Mouse (Mus musculus) heart, embryonic 14.5 days (tissue): Measurements from ENCODE around the gene Utp3. TPM values are rescaled to one million over a fixed set of nuclear protein-coding genes. Genes with fewer than 3 reads are reported as not detected.
"Not testable (repeated sequence)": the region's sequence is repeated elsewhere in the genome, so short reads cannot be mapped to it uniquely, and the experiment has no call there.

ENCODE experiments used
- ATAC-seq: fragments of 200-750 bp; cut with Nextera tagmentation; 2 replicates; pipeline ENCODE4 v1.8.0; 2017; ENCODE audit warnings: low read depth, moderate TSS enrichment; ENCODE audit not compliant: insufficient number of reproducible peaks, insufficient read depth, low FRiP score
- H3K27ac ChIP-seq, 2 experiments: fragments of 200-500 bp in 1 of 2; fragments of 300-500 bp in 1 of 2; sonication (generic) in 1 of 2; replicated peaks in 1 of 2; 2 replicates each; pipeline ENCODE4 v1.5.1; 2012 to 2014; ENCODE audit warnings: low read depth in 2 of 2, low read length in 2 of 2, control low read depth in 1 of 2, mild to moderate bottlenecking in 1 of 2, mixed read lengths in 1 of 2; ENCODE audit not compliant: control insufficient read depth in 1 of 2, insufficient read depth in 1 of 2
- H3K27me3 ChIP-seq: fragments of 300-500 bp; sonication (generic); 2 replicates; pipeline ENCODE4 v1.6.1; 2014; ENCODE audit warnings: mild to moderate bottlenecking, low read length, control low read depth; ENCODE audit not compliant: control insufficient read depth, insufficient read depth
- H3K36me3 ChIP-seq: fragments of 300-500 bp; sonication (generic); 2 replicates; pipeline ENCODE4 v1.6.1; 2014; ENCODE audit warnings: mild to moderate bottlenecking, control low read depth, low read length, mixed read lengths; ENCODE audit not compliant: control insufficient read depth, insufficient read depth
- H3K4me1 ChIP-seq, 2 experiments: fragments of 200-500 bp in 1 of 2; fragments of 300-500 bp in 1 of 2; sonication (generic) in 1 of 2; 2 replicates each; pipeline ENCODE4 v1.6.1; 2012 to 2014; ENCODE audit warnings: low read length in 2 of 2, control low read depth in 1 of 2, mixed read lengths in 1 of 2; ENCODE audit not compliant: control insufficient read depth in 2 of 2, insufficient read depth in 2 of 2
- H3K4me2 ChIP-seq: fragments of 300-500 bp; sonication (generic); 2 replicates; pipeline ENCODE4 v1.6.1; 2014; ENCODE audit warnings: mild to moderate bottlenecking, low read length
- H3K4me3 ChIP-seq, 2 experiments: fragments of 200-500 bp in 1 of 2; fragments of 300-500 bp in 1 of 2; sonication (generic) in 1 of 2; 2 replicates each; pipeline ENCODE4 v1.5.1; 2012 to 2014; ENCODE audit warnings: low read length in 2 of 2, mild to moderate bottlenecking in 2 of 2, control low read depth in 1 of 2, low read depth in 1 of 2, moderate library complexity in 1 of 2; ENCODE audit not compliant: control insufficient read depth in 1 of 2, insufficient read depth in 1 of 2
- H3K9ac ChIP-seq: fragments of 300-500 bp; sonication (generic); 2 replicates; pipeline ENCODE4 v1.6.1; 2014; ENCODE audit warnings: mild to moderate bottlenecking, low read length
- H3K9me3 ChIP-seq: fragments of 300-500 bp; sonication (generic); 2 replicates; pipeline ENCODE4 v1.6.1; 2016; ENCODE audit warnings: low read length, control low read depth; ENCODE audit not compliant: control insufficient read depth
- WGBS: fragments of 180-500 bp; shearing (Covaris S2); extraction: QIAGEN DNeasy Blood & Tissue Kit; methylation state at CpG from one replicate; pipeline ENCODE4 v1.1.7; 2014; 5-methylcytosine and 5-hydroxymethylcytosine counted together
- polyA plus RNA-seq: library from polyadenylated mRNA; unstranded; fragments of >200 nt; fragmentation: Nextera tagmentation; extraction: Ambion mirVana; gene quantifications from 2 replicates; pipeline ENCODE4 v1.2.1, GENCODE M21; 2014

The Utp3 gene
- polyA plus RNA-seq, 1 experiment from 2014 or later = 42.3 TPM

GRCm38 (mm10) chr5:88540845-88541244 lies 13.4 kb upstream of the Utp3 start:
- no peak overlapping the region for H3K9ac ChIP-seq
- H3K4me1 ChIP-seq = no peaks in the 10 kb centered on the region
- no peaks in the 10 kb centered on the region for H3K9me3 ChIP-seq
- ATAC-seq = no peak
- H3K36me3 ChIP-seq = no peaks in the 10 kb centered on the region
- no peak overlapping the region for H3K27ac ChIP-seq
- H3K4me3 ChIP-seq = no peak overlapping the region
- H3K27me3 ChIP-seq = no peaks in the 10 kb centered on the region
- H3K4me2 ChIP-seq = no peak overlapping the region

DNA sequence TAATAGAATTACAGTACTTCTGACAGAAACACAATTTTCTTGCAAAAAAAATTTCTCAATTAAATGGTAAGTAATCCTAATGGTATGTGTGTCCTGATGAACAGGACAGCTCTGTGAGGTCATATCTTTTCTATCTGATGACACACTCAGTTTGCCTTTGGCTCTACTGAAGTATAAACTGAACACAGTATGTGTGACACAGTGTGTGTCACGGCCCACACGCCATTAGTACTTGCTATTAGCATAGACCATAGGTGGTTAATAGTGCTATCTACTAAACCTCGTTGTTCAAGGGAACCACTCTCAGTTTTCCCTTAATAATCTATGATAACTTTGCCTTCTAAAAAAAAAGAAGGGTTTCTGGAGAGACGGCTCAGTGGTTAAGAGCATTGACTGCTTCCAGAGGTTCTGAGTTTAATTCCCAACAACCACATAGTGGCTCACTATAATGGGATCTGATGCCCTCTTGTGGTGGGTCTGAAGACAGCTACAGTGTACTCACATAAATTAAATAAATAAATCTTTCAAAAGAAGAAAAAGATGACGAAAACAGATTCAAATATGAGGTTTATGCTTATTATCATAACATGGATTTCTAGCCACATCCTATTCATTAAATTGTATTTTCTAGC lies 11.5 kb upstream of the Utp3 start:
- ATAC-seq = peak; percentile 64; the same call in 1 of the 2 replicates
- WGBS = 55% methylated on average over 5 of the region's 5 CpGs
- H3K4me2 ChIP-seq = no peak overlapping the region

GRCm38 (mm10) chr5:88544411-88544810 lies 9.9 kb upstream of the Utp3 start:
- ATAC-seq, H3K9me3 ChIP-seq, H3K4me1 ChIP-seq, H3K27ac ChIP-seq, H3K4me3 ChIP-seq, H3K27me3 ChIP-seq, H3K9ac ChIP-seq, H3K36me3 ChIP-seq, H3K4me2 ChIP-seq: not testable (repeated sequence)
- 74% methylated on average over 1 of the region's 1 CpGs for WGBS

More for the DNA sequence above, 11.5 kb upstream of the Utp3 start:
- H3K4me1 ChIP-seq = no peaks in the 10 kb centered on the region
- no peak overlapping the region for H3K27ac ChIP-seq
- H3K4me3 ChIP-seq = no peak overlapping the region
- no peaks in the 10 kb centered on the region for H3K9me3 ChIP-seq
- H3K36me3 ChIP-seq = no peaks in the 10 kb centered on the region
- no peaks in the 10 kb centered on the region for H3K27me3 ChIP-seq
- H3K9ac ChIP-seq = no peak overlapping the region

DNA sequence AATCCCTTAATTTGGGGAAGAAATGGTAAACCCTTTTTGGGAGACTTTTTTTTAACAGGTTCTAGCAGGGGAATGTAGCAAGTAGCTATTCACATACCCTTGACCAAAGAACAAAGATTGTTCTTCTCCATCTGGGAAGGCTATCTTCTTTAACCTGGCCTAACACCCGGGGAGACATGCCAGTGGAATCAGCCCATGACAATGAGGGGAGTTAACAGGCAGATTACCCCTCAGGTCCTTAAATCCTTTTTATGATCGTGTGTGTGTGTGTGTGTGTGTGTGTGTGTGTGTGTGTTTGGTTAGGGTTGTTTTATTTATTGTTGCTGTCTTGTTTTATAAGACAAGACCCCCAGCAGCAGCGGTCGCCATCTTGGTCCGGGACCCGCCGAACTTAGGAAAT lies 8.7 kb upstream of the Utp3 start:
- H3K4me2 ChIP-seq = no peak overlapping the region
- 85% methylated on average over 7 of the region's 7 CpGs for WGBS
- no peak overlapping the region for H3K27ac ChIP-seq
- H3K27me3 ChIP-seq = no peaks in the 10 kb centered on the region
- no peak overlapping the region for H3K4me3 ChIP-seq
- H3K4me1 ChIP-seq = no peaks in the 10 kb centered on the region
- ATAC-seq = no peak
- no peak overlapping the region for H3K9ac ChIP-seq
- H3K9me3 ChIP-seq = no peaks in the 10 kb centered on the region
- H3K36me3 ChIP-seq = no peaks in the 10 kb centered on the region

- Histone ChIP-seq H3K36me3 (peaks cover 21% of the 10 kb centered on the region), H3K4me2 (peak overlapping the region; percentile 61), H3K27me3 (no peaks in the 10 kb centered on the region), H3K27ac (peak overlapping the region; percentile 93 to 97), H3K9me3 (no peaks in the 10 kb centered on the region), H3K4me3 (peak overlapping the region; percentile 74), H3K9ac (peak overlapping the region; percentile 86), H3K4me1 (peaks cover 5 to 15% of the 10 kb centered on the region in 2 experiments)
- ATAC-seq = peak; percentile 62
- 7% methylated on average over 29 of the region's 29 CpGs for WGBS
Observed at GRCm38 (mm10) chr5:88553271-88554085, 784 bp upstream of the Utp3 start.

DNA sequence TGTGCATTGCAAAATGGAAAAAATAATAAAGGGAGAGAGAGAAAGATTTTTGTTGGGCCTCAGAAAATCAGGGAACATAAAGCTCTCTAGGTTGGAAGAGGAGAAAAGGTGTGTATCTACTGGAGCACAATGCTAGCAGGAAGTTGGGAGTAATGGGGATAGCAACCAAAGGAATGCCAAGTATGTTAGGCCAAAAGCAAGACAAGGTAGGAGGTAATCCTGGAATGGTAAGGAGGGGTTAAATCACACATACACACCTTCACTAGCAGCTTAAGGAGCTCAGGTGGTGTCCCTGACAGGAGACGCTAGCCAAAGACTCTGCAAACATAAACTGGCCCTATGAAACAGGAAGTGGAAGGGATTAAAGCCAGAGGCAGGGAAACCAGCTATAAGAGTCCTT lies 4.7 kb downstream of the Utp3 start:
- Histone ChIP-seq H3K4me2 (no peak overlapping the region), H3K36me3 (peaks cover 21% of the 10 kb centered on the region), H3K27ac (no peak overlapping the region), H3K4me3 (no peak overlapping the region), H3K9ac (no peak overlapping the region), H3K27me3 (no peaks in the 10 kb centered on the region), H3K9me3 (no peaks in the 10 kb centered on the region), H3K4me1 (peaks cover 5 to 16% of the 10 kb centered on the region in 2 experiments)
- no peak for ATAC-seq
- 36% methylated on average over 1 of the region's 1 CpGs for WGBS

GRCm38 (mm10) chr5:88561080-88561814 lies 7.0 kb downstream of the Utp3 start:
- no peak overlapping the region for H3K4me2 ChIP-seq
- no peak for ATAC-seq
- H3K36me3 ChIP-seq = peaks cover 12% of the 10 kb centered on the region; the same call in 1 of the 2 replicates
- no peak overlapping the region for H3K9ac ChIP-seq
- H3K27me3 ChIP-seq = no peaks in the 10 kb centered on the region
- H3K27ac ChIP-seq = no peak overlapping the region
- 70% methylated on average over 9 of the region's 9 CpGs for WGBS
- H3K4me3 ChIP-seq = no peak overlapping the region
- peaks cover 0 to 7% of the 10 kb centered on the region in 2 experiments; a peak in 2 of 4 replicates for H3K4me1 ChIP-seq
- H3K9me3 ChIP-seq = no peaks in the 10 kb centered on the region
